Mouse (Mus musculus): ENCODE data around the gene Abcg8.

DNA sequence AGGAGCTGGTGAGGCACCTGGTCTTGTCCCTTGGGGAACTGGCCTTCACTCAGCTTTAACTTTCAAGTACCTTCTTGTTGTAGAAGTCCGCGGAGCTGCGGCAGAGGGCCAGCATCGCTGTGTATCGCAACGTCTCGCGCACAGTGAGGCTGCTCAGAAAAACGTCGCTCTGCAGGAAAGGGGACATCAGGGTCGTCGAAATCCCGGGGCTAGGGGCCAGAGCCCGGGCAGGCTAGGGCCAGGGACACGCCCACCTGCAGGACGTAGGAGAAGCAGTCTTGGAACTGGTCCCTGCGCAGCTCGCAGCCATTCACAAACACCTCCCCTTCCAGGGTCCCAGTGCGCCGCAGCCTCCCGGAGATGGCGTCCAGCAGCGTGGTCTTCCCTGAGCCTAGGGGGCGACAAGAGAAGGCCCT lies at the start of gene Abcg8:
- TF ChIP-seq CTCF (IDR thresholded peaks at IDR 0.05) (no peak), POLR2A (IDR thresholded peaks at IDR 0.05; ENCODE audit: insufficient read depth, low read depth, low read length) (no peak)
